Mouse (Mus musculus) T-helper 17 cell (primary cell): ENCODE data around the gene Kif5c.

Experiments
- in situ Hi-C, 2 experiments: fragments of 300-600 bp; cut with MboI, MseI; formaldehyde crosslinking; loops; 1 replicate in 1 of 2; 2 replicates in 1 of 2; pipeline ENCODE4 v1.15.1; 2025; ENCODE audit warnings: high pct_unique_total_duplicates in 2 of 2

Kif5c gene

DNA sequence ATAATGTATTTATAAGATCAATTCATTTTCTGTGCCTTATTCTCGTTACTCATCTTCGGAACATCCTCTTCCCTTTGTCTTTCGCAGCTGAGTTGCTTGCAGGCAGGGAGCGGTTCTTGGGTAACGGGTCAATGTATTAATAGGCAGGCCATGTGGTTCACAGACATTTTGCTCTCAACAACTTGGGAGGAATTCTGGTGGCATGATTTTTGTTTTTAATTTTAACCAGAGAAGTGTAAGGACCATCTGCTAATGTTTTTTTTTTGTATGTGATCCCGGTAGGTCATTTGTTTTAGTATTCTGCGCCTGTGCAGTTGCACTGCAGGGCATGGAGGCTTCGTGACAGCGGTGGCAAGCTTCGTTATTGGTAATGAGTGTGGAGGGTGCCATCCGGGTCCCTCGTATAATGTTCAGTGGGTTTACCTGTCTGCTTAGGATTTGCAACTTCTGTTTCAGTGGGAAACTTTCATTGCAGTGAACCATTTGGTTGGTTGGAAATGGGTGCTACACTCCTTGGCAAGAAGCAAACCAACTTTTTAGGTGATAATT lies 41.4 kb downstream of the Kif5c start:
- in situ Hi-C loops = loop anchor here in 1 of 2 experiments (25.0 kb wide), 1 partner anchor 1023 kb away; no protein-coding TSS in a partner anchor

DNA sequence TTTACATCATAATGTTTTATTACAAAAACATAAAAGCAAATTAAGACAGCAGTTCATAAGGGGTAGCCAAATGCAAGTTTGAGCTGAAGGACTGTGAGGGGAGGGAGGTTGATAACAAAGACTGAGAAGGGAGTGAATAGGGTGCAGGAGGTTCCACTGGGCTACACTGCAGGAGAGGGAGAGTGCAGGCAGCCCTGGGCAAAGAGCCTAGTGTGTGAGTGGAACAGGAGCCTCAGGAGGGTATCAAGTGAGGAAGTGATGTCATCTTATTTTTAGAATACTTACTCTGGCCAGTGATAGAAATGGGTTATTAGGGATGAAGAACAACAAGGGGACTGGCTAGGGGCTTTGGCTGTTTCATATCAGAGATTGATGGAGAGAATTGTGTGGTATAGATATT lies 42.2 kb downstream of the Kif5c start:
- in situ Hi-C loops = loop anchor here in 1 of 2 experiments (25.0 kb wide), 1 partner anchor 1024 kb away; no protein-coding TSS in a partner anchor

DNA sequence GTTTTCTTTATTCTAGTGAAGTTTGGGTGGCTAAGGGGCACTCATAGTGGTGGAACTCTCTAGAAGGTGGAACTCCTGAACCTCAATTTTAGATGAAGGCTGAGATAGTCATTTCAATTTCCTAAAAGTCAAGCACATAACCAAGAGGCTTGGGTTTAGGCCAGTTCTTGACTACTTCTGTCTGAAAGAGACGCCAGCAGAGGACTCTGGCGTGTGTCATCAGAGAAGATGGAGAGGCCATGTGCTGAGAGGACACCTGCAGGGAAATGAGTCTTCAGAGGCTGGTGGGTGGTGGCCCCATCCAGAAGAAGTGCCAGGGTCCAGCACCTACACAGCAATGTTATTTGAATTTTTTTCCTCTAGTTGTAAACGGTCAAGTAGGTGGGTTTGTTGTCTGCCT lies 42.8 kb downstream of the Kif5c start:
- in situ Hi-C loops = loop anchor here in 1 of 2 experiments (25.0 kb wide), 1 partner anchor 1025 kb away; no protein-coding TSS in a partner anchor

DNA sequence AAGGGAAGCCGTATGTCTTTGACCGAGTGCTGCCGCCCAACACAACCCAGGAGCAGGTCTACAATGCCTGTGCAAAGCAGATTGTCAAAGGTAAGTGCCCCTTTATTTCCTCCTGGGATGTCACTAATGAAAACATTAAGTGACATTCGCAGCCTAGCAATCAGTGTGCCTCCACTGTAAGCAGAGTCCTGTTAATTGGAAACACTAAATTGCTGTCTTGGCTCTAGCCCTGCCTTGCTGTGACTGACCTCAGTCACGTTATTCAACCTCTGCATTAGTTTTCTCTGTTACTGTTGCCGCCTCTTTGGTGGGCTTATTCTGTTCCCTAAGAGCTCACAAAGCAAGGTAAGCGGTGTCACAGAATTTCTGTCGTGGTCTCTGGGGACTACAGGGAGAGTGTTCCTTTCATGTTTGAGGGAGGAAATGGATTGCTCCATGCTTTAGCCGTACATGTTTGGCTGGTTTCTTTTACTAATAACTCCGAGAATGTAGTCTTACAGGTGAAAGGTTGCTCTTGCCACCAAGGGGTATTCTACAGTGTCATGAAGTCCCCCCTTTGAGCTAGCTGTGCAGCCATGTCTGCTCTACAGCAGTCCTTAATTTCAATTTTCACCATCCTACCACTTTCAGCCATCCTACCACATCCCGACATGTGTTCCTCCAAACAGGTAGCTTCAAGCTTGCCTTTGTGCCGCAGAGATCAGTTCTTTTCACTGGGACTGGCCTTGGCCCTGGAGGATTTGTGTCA lies 52.8 kb downstream of the Kif5c start:
- in situ Hi-C loops = loop anchor here in 1 of 2 experiments (25.0 kb wide), 1 partner anchor 1035 kb away; no protein-coding TSS in a partner anchor

DNA sequence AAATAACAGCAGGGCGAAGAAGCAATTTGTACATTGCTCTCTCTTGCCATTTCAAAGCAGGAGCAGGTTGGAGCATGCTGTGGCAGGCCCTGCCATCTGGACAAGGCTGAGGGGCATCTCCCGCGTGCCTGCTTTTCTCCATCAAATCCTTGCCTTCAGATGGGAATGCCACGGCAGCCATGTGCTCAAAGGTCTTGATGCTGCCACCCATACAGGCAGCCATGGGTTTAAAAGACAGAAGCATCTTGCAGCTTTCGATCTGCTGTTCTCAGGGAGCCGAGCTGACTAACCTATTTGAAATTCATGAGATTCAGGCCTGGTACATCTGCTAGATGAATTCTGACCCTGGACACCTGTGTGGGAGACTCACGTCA lies 53.4 kb downstream of the Kif5c start:
- in situ Hi-C loops = loop anchor here in 1 of 2 experiments (25.0 kb wide), 1 partner anchor 1035 kb away; no protein-coding TSS in a partner anchor

DNA sequence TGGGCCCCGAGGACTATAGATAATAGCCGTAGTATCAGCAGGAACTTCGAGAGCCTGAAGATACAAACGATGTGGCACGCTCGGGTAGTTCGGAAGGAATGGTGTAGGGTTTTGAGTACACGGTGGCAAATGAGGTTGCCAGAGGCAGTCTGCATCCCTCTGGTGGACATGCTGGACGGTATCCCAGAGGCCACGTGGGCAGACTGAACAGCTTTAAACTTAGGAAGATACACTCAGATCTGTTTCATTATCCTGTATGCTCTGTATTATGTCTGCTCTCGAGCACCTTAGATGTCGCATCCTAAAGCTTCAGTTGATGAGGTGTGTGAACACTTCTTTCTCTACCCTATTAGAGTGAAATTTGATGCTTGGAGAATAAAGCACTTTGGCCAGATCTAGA lies 56.9 kb downstream of the Kif5c start:
- in situ Hi-C loops = no loop called here

DNA sequence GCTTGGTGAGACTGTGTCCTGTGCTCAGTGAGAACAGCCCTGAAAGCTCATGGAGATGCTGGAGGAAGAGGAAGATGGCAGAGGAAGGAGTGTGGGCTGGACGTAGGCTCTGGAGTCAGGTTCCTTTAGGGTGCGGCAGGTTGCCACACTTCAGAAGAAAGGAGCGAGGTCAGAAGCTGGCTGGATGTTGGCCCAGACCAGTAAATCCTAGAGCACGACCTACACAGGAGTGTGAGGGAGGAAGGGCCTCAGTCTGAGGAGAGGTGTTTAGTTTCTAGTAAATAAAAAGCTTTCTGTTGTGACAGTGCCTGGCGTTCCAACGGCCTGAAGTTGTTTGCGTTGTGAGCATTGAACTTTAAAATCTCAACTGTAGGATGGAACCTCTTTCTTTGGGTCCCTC lies 59.3 kb downstream of the Kif5c start:
- in situ Hi-C loops = no loop called here

DNA sequence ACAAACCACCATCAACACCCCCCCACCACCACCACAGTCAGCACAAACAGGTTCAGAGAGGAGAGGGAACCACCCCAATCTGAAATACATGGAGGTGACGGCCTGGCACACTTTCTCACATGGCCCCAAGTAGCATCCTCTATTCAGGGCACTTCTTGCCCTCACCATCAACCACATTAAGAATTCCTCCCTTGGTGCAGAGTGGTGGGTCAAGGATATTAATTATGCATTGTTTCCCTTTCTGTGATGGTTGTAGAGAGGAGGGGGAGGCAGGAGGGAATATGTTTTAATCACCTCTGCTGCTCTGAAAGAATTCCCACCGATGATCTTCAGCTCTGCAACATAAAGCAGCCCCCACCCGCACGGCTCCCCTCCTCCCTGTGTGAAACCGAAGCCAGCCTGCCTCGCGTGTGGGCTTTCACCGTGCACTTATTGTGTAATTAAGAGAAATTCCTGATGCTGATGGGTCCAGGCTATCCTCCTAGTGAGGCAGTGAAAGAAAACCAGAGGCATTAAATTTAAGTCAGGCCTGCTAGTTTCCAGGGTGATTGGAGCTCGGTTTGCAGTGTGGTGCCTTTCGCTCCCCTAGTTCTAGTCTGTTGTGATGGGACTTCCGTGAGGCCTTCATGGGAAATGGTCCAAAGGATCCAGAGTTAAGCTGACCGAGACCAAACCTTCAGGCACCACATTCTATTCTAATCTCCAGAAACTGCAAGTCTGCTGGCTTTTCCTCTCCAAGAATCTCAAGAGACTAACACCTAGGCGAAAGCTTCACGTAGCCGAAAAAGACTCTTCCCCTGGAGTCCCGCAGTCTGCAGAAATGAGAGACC lies 60.3 kb downstream of the Kif5c start:
- in situ Hi-C loops = no loop called here

DNA sequence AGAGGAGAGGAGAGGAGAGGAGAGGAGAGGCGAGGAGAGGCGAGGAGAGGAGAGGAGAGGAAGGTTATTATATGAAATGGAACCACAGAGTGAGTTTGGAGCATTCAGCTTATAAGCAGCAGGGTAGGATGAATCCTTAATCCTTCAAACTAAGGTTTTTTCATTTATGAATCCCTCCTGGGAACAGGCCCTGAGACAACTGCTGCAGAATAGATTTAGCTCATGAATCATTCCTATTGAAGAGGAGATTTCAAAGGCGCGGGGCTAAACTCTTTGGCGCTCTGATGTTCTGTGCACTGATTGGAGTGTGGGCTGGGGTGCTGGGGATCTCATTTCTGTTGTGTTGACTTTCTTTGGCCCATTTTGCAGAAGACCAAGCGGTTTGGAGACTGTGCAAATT lies 63.7 kb downstream of the Kif5c start:
- in situ Hi-C loops = no loop called here

DNA sequence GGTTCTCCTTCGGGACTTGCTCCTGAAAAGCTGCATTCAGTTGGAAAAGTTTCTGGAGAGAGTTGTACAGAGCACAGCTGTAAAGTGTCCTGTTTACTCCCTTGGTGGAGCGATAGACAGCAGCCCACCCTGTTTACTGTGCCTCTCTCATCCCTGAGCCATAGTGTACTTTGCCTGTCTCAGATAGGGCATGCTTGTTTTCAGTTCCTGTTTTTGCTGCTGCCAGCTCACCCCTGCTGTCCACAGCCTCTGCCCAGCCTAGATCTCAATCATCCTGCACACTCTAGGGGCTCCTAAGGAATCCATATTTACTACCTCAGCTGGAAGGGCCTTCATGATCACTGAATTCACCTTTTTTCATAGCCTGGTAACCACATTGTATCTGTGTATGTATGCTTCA lies 65.7 kb downstream of the Kif5c start:
- in situ Hi-C loops = no loop called here

DNA sequence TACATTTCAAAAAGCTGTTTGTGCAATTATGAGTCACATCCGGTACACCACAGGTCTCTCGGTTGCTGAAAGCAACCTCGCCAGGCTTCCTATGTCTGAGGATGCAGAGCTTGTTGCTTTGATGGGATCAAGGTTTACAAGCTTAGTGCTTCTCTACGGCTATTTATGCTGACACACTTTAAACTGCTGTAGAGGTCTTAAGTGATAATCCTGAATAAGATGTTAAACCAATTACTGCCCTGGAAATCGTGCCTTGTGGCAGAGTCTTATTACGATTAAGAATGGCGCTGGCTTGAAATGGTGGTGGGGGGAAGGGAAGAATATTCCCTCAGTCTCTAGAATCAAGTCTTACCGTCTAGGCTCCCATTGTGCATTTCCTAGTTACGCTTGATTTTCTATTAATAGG lies 71.3 kb downstream of the Kif5c start:
- in situ Hi-C loops = no loop called here

DNA sequence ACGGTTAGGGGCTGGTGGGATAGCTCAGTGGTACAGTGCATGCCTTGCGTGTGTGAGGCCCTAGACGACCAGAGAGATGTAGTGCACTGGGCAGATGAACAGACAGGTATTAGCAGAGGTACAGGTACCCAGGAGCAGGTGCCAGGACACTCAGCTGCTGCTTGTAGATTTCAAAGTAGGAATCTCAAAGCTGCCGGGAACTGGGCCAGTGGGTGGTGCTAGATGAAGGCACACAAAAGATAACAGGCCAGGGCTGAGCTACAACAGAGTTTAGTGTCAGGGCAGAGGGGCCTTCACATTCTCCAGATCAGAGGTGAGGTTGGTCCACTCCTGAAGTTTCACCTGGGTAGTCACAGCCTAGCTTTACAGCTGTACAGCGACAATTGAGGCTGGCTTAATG lies 72.3 kb downstream of the Kif5c start:
- in situ Hi-C loops = no loop called here

DNA sequence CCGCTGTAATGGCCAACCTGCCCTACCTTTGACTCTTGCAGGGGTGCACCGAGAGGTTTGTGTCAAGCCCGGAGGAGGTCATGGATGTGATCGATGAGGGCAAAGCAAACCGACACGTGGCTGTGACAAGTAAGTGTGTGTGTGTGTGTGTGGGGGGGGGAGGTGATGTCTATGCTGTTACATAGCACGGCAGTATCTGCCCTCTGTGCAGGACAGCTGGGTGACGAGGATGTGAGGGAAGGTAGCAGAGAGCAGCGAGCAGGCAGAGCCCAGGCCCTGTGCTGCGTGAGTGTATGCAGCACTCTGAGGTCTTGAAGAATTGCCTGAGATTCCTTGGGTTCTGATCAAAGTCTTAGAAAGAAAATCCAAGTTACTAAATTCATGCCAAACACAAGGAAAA lies 75.6 kb downstream of the Kif5c start:
- in situ Hi-C loops = no loop called here

DNA sequence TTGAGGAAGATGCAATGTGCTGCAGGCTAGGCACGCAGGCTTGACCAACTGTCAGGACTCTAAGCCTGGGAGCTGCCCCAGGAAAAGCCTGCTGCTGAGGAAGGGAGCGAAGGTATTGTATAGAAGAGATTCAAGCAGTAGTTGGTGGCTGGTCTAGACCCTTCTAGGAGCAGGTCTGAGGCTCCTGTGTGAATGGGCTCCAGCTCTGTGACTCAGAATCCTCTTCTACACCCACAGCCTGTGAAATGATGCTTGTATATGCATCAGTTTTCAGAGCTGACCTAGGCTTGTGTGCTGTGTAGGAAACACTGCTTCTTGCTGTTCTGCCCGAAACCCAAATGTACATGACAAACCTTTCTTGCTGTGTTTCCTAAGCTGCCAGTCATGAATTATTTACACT lies 76.4 kb downstream of the Kif5c start:
- in situ Hi-C loops = no loop called here

DNA sequence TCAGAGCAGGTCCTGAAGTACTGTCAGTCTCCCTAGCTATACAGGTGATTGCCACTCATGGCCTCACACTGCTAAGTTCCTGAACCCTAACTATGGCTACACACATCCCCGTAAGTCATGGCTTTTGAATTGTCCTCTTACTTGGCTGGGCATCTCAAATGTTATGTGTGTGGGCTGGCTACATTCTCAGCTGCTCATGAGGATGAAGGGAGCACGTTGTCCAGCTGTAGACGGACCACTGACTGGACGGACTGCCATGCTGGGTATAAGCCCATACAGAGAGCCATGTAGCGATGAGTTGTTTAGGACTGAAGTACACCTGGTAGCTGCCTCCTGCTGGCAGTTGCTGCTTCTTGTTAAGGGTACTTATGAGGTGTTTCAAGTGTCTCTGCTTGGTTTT lies 79.8 kb downstream of the Kif5c start:
- in situ Hi-C loops = no loop called here

DNA sequence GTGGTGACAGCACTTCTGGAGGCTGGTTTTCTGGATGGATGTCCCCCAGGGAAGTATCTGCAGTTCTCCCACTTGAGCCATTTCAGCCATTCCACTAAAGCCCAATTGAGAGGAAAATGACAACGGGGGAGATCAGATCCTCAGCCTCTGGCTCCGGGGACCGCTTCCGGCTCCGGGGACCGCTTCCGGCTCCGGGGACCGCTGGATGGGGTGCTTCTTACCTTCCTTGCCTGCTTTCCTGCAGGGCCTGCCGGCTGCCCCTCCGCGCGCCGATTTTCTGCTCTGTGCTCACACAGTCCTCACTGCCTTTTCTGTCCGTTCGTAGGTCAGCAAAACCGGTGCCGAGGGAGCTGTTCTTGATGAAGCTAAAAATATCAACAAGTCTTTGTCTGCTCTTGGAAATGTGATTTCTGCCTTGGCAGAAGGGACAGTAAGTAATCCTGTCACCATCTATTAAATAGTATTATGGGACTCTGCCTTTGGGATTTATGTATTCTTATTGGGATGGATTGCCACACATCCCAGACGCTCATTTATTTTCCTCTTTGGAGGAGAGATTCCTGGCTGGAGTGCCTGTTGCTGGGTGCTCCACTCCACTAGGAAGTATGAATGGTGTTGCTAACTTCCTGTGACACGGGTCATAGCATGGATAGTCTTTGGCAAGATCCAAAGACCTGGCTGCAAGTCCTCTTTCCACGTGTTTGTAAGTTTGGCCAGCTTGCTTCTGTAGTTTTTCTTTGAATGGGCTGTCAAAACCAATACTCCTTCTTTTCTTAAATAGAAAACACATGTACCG lies 81.3 kb downstream of the Kif5c start:
- in situ Hi-C loops = loop anchor here in 1 of 2 experiments (5.0 kb wide), 1 partner anchor 58 kb away; no protein-coding TSS in a partner anchor

DNA sequence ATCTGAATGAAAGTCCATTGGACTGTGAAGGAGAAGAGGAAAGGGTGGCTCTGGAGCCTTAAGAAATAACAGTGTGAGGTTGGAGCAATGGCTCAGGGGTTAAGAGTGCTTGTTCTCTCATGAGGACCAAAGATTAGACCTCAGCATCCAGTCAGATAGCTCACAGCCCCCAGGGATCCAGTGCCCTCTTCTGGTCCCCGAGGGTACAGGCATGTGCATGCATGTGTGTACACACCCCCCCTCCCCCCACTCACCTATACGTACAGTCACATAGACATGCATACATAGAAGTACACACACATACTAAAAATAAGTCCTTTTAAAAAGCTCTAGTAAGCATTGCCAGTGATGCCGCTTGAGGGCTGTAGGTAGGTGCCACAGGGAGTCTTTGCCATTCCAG lies 91.1 kb downstream of the Kif5c start:
- in situ Hi-C loops = loop anchor here in 1 of 2 experiments (10.0 kb wide), 1 partner anchor 355 kb away; no protein-coding TSS in a partner anchor

DNA sequence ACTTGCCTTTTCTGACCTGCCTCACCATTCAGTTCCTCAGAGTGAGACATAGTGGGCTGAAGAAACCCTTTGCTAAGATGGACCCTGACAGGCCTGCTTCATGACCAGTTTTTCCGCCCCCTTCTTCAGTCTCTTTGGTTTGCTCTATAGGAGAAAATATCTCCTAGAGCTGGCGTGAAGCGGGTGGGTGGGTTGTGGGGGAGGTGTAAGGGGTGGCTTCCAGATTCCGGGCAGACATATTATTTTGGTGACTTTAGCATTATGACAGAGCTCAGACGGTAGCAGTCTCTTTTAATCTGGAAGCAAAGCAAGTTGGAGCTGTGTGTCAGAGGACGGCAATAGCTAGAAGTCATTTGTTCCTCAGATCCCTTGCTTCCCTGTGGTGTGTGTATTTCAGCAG lies 92.6 kb downstream of the Kif5c start:
- in situ Hi-C loops = loop anchor here in 1 of 2 experiments (10.0 kb wide), 1 partner anchor 357 kb away; no protein-coding TSS in a partner anchor

DNA sequence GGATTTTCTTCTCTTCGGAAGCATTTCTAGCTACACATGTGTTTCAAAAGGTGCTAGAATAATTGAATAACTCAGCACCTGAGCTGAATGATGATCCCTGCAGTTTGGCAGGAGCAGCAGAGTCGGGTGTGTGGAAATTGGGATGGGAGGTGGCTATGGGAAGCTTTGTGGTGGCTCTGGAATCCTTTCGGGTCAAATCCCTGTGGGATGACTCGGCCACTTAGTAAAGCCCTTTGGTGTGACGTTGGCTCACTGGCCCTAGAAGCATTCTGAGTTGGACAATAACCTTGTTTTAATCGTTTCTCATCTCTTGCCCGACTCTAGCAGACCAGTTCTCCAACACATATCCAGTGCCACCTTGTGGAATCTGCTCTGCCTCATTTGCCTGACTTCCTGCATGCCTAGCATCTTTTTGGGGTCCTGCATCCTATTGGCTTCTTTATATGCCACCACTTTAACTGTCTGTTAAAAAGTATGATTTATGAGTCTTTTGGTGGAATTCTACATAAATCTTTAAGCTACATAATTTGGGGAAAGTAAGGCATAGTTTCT lies 93.3 kb downstream of the Kif5c start:
- in situ Hi-C loops = loop anchor here in 1 of 2 experiments (10.0 kb wide), 1 partner anchor 358 kb away; no protein-coding TSS in a partner anchor

DNA sequence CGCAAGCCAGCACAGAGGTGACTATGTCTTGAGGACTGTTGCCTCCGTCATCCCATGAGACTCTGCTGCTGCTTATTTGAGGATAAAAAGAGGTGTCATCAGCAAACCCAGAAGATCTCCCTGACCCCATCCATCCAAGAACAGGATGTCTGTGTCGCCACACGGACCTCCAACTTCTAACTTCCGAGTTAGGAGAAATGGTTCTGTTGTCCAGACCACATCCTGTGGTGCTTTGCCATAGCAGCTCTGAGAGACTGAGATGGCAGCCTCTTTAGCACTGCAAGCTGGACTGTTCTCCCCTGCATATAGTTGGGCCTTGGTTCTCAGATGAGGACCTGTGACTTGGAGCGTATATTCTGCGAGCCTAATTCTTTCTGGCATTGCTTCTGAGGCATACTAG lies 97.4 kb downstream of the Kif5c start:
- in situ Hi-C loops = loop anchor here in 1 of 2 experiments (10.0 kb wide), 1 partner anchor 362 kb away; no protein-coding TSS in a partner anchor
